ENCODE assay signal across 32 mouse cellular contexts in the genomic region with DNA sequence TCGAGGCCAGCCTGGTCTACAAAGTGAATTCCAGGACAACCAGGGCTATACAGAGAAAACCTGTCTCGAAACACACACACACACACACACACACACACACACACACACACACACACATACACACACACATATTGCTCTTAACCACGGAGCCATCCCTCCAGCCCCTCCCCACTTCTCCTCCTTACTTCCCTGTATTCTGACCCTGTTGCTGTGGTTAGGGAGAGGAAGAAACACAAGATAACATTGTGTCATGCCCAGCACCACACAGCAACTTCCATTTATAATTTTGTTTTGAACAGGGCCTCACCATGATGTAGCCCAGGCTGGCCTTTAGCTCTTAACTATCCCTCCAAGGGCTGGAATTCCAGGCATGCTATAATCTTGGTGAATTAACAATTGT. TPM values are rescaled to one million over a fixed set of nuclear protein-coding genes. Genes with fewer than 3 reads are reported as not detected.
DNase-seq lines count a peak whose midpoint lies in the region; ATAC-seq and TF ChIP-seq lines count a peak whose summit lies in the region.
"Had no signal": no experiment of that assay in that cellular context is flagged by ENCODE, and none has a peak within 500 bp of the region (broad histone marks: within the 10 kb centered on the region; RNA-seq: fewer than 3 reads in every experiment).

No protein-coding gene starts in this region.

- 68% methylated on average over 3 of the region's 3 CpGs for WGBS in lung, adult 2 months
- 29% methylated on average over 3 of the region's 3 CpGs for WGBS in liver, embryonic 16.5 days (ENCODE audit: insufficient replicate concordance)

- no peak overlapping the region for H3K4me2 ChIP-seq in liver, embryonic 16.5 days (ENCODE audit: low read depth, low read length)
- H3K4me2 ChIP-seq: embryonic facial prominence, embryonic 12.5 days; hindbrain, embryonic 15.5 days; limb, embryonic 12.5 days; midbrain, embryonic 13.5 days; neural tube, embryonic 12.5 days; stomach, embryonic 15.5 days had no signal

- H3K27me3 ChIP-seq in liver, embryonic 16.5 days (ENCODE audit: control insufficient read depth, insufficient read depth, low read depth, low read length), result no peaks in the 10 kb centered on the region
- H3K27me3 ChIP-seq: embryonic facial prominence, embryonic 12.5 days; hindbrain, embryonic 15.5 days; limb, embryonic 12.5 days; midbrain, embryonic 13.5 days; neural tube, embryonic 12.5 days; stomach, embryonic 15.5 days had no signal

- intact Hi-C loops in left cerebral cortex, postnatal 4 days (cut with DNase I), result no loop called here

- H3K4me3 ChIP-seq in lung, adult 2 months (replicated peaks; ENCODE audit: extremely low read depth, low read depth, low read length), result no peak overlapping the region
- H3K4me3 ChIP-seq in liver, embryonic 16.5 days (ENCODE audit: low read depth, low read length), result no peak overlapping the region
- H3K4me3 ChIP-seq: embryonic facial prominence, embryonic 12.5 days; hindbrain, embryonic 15.5 days; layer of hippocampus, adult 2 months; limb, embryonic 12.5 days; midbrain, embryonic 13.5 days; neural tube, embryonic 12.5 days; stomach, embryonic 15.5 days had no signal

- no peaks in the 10 kb centered on the region for H3K36me3 ChIP-seq in liver, embryonic 16.5 days (ENCODE audit: control insufficient read depth, insufficient read depth)
- H3K36me3 ChIP-seq: embryonic facial prominence, embryonic 12.5 days; hindbrain, embryonic 15.5 days; limb, embryonic 12.5 days; midbrain, embryonic 13.5 days; neural tube, embryonic 12.5 days; stomach, embryonic 15.5 days had no signal

- peak; percentile 91 for ATAC-seq in granulocyte monocyte progenitor cell, adult 5-6 weeks (replicated peaks; ENCODE audit: poor library complexity, severe bottlenecking)
- peak; percentile 45; the same call in 1 of the 2 replicates for ATAC-seq in liver, embryonic 16.5 days (ENCODE audit: low read depth)
- ATAC-seq in monocyte, adult 5-6 weeks (replicated peaks; ENCODE audit: insufficient number of reproducible peaks, low FRiP score, low TSS enrichment, poor library complexity, severe bottlenecking), result peak; percentile 90
- ATAC-seq: CD4-positive, CD25-positive, alpha-beta regulatory T cell, adult 4 months; forebrain, postnatal 0 days; midbrain, embryonic 13.5 days had no signal

- peak; percentile 24 for DNase-seq in lung, postnatal 25 days (ENCODE audit: low spot score)
- DNase-seq in lung, adult 2 months, result no peak
- no peak for DNase-seq in thymus, postnatal 4 days
- no peak for DNase-seq in frontal cortex, adult 2 months (ENCODE audit: extremely low spot score in 1 of 2, low spot score in 1 of 2)
- no peak for DNase-seq in left cerebral cortex, postnatal 4 days
- DNase-seq: adrenal gland, postnatal 10 days; cerebellum, adult 9-11 months; forebrain, postnatal 0 days; gastrocnemius, postnatal 36 days; heart, postnatal 36 days; kidney, adult 2 months; kidney, postnatal 14 days; lung, adult 18-20 months; retina, postnatal 1 day; right cerebral cortex, postnatal 25 days; thymus, postnatal 25 days had no signal

- peaks cover 10% of the 10 kb centered on the region for H3K4me1 ChIP-seq in lung, adult 2 months (ENCODE audit: control insufficient read depth, insufficient read depth, low read length)
- no peaks in the 10 kb centered on the region for H3K4me1 ChIP-seq in liver, embryonic 16.5 days (ENCODE audit: control insufficient read depth, low read depth, low read length)
- H3K4me1 ChIP-seq: embryonic facial prominence, embryonic 12.5 days; hindbrain, embryonic 15.5 days; midbrain, embryonic 13.5 days; neural tube, embryonic 12.5 days; stomach, embryonic 15.5 days had no signal

- no peak for TF ChIP-seq CTCF in lung, adult 2 months (IDR thresholded peaks at IDR 0.05; ENCODE audit: insufficient read depth, low read length)

- H3K9me3 ChIP-seq in liver, embryonic 16.5 days (replicated peaks; ENCODE audit: control insufficient read depth, low read length), result no peaks in the 10 kb centered on the region
- H3K9me3 ChIP-seq: embryonic facial prominence, embryonic 12.5 days; hindbrain, embryonic 15.5 days; limb, embryonic 12.5 days; midbrain, embryonic 13.5 days; neural tube, embryonic 12.5 days; stomach, embryonic 15.5 days had no signal

- H3K27ac ChIP-seq in liver, embryonic 16.5 days (ENCODE audit: low read length), result no peak overlapping the region
- H3K27ac ChIP-seq: embryonic facial prominence, embryonic 12.5 days; hindbrain, embryonic 15.5 days; layer of hippocampus, adult 2 months; midbrain, embryonic 13.5 days; neural tube, embryonic 12.5 days; stomach, embryonic 15.5 days had no signal

- no peak for TF ChIP-seq POLR2A in lung, adult 2 months (IDR thresholded peaks at IDR 0.05; ENCODE audit: borderline replicate concordance, extremely low read depth, low read depth, low read length)

- no peak overlapping the region for H3K9ac ChIP-seq in liver, embryonic 16.5 days (ENCODE audit: low read depth, low read length)
- H3K9ac ChIP-seq: embryonic facial prominence, embryonic 12.5 days; forebrain, postnatal 0 days; hindbrain, embryonic 15.5 days; limb, embryonic 12.5 days; midbrain, embryonic 13.5 days; neural tube, embryonic 12.5 days; stomach, embryonic 15.5 days had no signal

RNA-seq across cellular contexts. Expression of a gene that starts 26.7 kb away (rescaled TPM):
- 2.9 TPM in 2 replicates for polyA plus RNA-seq in lung, adult 2 months (2012; rRNA removed)
- not detected in 2 replicates for total RNA-seq in granulocyte monocyte progenitor cell, adult 5-6 weeks (2014; fragmentation: Nextera tagmentation)
- not detected in 2 replicates for total RNA-seq in granulocyte monocyte progenitor cell, adult 5-6 weeks (2017)
- polyA plus RNA-seq in liver, embryonic 16.5 days (2015; fragmentation: Nextera tagmentation; extraction: Ambion mirVana), result not detected in 2 replicates
- not detected in 3 replicates for total RNA-seq in monocyte, adult 5-6 weeks (2017)
- polyA plus RNA-seq in frontal cortex, adult 2 months (2012; rRNA removed), result 0.38 and 0.54 TPM in 2 replicates
- under 1 TPM; 0.48 to 0.62 TPM for total RNA-seq in left cerebral cortex, postnatal 4 days (2021)
- total RNA-seq: adrenal gland, postnatal 10 days; gastrocnemius, postnatal 36 days; heart, adult 8-10 months; heart, postnatal 36 days; layer of hippocampus, adult 2 months; layer of hippocampus, postnatal 25 days had no signal
- polyA plus RNA-seq: embryonic facial prominence, embryonic 12.5 days; forebrain, embryonic 11.5 days; heart, embryonic 14.5 days; intestine, embryonic 14.5 days; limb, embryonic 12.5 days; midbrain, embryonic 13.5 days; stomach, embryonic 15.5 days had no signal

RNA-seq across cellular contexts. Expression of a gene that starts 26.8 kb away (rescaled TPM):
- 0.11 and 0.12 TPM in 2 replicates for polyA plus RNA-seq in lung, adult 2 months (2012; rRNA removed)
- not detected in 2 replicates for total RNA-seq in granulocyte monocyte progenitor cell, adult 5-6 weeks (2014; fragmentation: Nextera tagmentation)
- not detected in 2 replicates for total RNA-seq in granulocyte monocyte progenitor cell, adult 5-6 weeks (2017)
- polyA plus RNA-seq in liver, embryonic 16.5 days (2015; fragmentation: Nextera tagmentation; extraction: Ambion mirVana), result not detected in 2 replicates
- not detected in 3 replicates for total RNA-seq in monocyte, adult 5-6 weeks (2017)
- polyA plus RNA-seq in frontal cortex, adult 2 months (2012; rRNA removed), result not detected in 2 replicates
- total RNA-seq in left cerebral cortex, postnatal 4 days (2021), result not detected
- total RNA-seq: adrenal gland, postnatal 10 days; gastrocnemius, postnatal 36 days; heart, adult 8-10 months; heart, postnatal 36 days; layer of hippocampus, adult 2 months; layer of hippocampus, postnatal 25 days had no signal
- polyA plus RNA-seq: CD4-positive, CD25-positive, alpha-beta regulatory T cell, adult 4 months; embryonic facial prominence, embryonic 12.5 days; forebrain, embryonic 11.5 days; forebrain, postnatal 0 days; heart, embryonic 14.5 days; hindbrain, embryonic 15.5 days; intestine, embryonic 14.5 days; kidney, adult 2 months; limb, embryonic 12.5 days; midbrain, embryonic 13.5 days; neural tube, embryonic 12.5 days; stomach, embryonic 15.5 days had no signal

RNA-seq across cellular contexts. Expression of a gene that starts 40.1 kb away (rescaled TPM):
- 6.1 and 8.1 TPM in 2 replicates for polyA plus RNA-seq in lung, adult 2 months (2012; rRNA removed)
- 715 and 728 TPM in 2 replicates for total RNA-seq in granulocyte monocyte progenitor cell, adult 5-6 weeks (2014; fragmentation: Nextera tagmentation)
- 917 and 958 TPM in 2 replicates for total RNA-seq in granulocyte monocyte progenitor cell, adult 5-6 weeks (2017)
- 175 and 188 TPM in 2 replicates for polyA plus RNA-seq in liver, embryonic 16.5 days (2015; fragmentation: Nextera tagmentation; extraction: Ambion mirVana)
- 271 to 340 TPM (median 288 TPM) in 3 replicates for total RNA-seq in monocyte, adult 5-6 weeks (2017)
- 153 and 154 TPM in 2 replicates for polyA plus RNA-seq in frontal cortex, adult 2 months (2012; rRNA removed)
- 100 to 1,000 TPM; 232 to 249 TPM for total RNA-seq in left cerebral cortex, postnatal 4 days (2021)
